Mouse (Mus musculus) stomach, postnatal 0 days (tissue): ENCODE data around the gene Ick.

Source experiments
- CTCF ChIP-seq: IDR thresholded peaks from 2 replicates; pipeline ENCODE4 v1.5.1; 2016; ENCODE audit warnings: antibody characterized with exemption, low read depth, mild to moderate bottlenecking, moderate library complexity
- EP300 ChIP-seq: optimal IDR thresholded peaks from 2 replicates; pipeline ENCODE3; 2016; ENCODE audit warnings: antibody characterized with exemption

DNA sequence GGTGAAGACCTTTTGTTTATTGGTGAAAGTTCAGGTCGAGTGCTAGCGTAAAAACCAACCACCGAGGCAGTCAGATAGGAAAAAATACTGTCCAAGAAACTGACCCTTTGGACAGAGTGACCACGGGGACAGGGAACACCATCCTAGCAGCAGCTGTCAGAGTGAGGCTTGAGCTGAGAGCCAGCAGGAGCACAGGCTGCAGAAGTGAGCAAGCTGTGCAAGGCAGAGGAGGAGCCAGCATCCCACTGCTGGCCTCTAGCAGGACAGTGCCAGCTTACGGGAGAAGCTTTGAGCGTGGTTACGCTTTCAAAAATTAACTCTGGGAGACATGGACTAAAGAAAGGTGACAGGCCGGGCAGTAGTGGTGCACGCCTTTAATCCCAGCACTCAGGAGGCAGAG, 21.2 kb upstream of the Ick start:
- TF ChIP-seq CTCF (no peak), EP300 (no peak)
